Mouse (Mus musculus) cerebellum, postnatal 25 days (tissue): ENCODE measurements at regions not wholly inside any gene's neighbourhood (a gene's known extent, or its start where the extent isn't known, plus 50 kb on each side); places are given as distances from the start of the nearest gene placed in this dataset.
A peak's percentile ranks its signal among the peaks of the same experiment; 100 is the strongest.

Source experiments
- DNase-seq, 2 experiments: peaks; one replicate each; pipeline ENCODE4 v3.0.0; 2021; ENCODE audit warnings: mixed read lengths in 2 of 2

- DNase-seq, result no peak
These were observed 217.5 kb upstream of the Fggy start for GRCm38 (mm10) chr4:95339822-95340221.

- DNase-seq, result no peak
These were observed 216.4 kb upstream of the Fggy start for GRCm38 (mm10) chr4:95340926-95341325.

GRCm38 (mm10) chr4:95346722-95347197 is 210.5 kb upstream of the Fggy start:
- peak in 1 of 2 experiments; percentile 6 for DNase-seq

GRCm38 (mm10) chr4:95347436-95347835 is 209.9 kb upstream of the Fggy start:
- DNase-seq, result no peak

GRCm38 (mm10) chr4:95348405-95349123 is 208.7 kb upstream of the Fggy start:
- no peak for DNase-seq

- DNase-seq, result no peak
These were observed 203.4 kb upstream of the Fggy start for GRCm38 (mm10) chr4:95353894-95354319.

GRCm38 (mm10) chr4:95358674-95359073 is 198.6 kb upstream of the Fggy start:
- peak in 1 of 2 experiments; percentile 14 for DNase-seq

- DNase-seq, result no peak
These were observed 196.9 kb upstream of the Fggy start for GRCm38 (mm10) chr4:95360336-95360967.

- no peak for DNase-seq
These were observed 192.8 kb upstream of the Fggy start for GRCm38 (mm10) chr4:95364376-95365082.

- no peak for DNase-seq
These were observed 180.9 kb upstream of the Fggy start for GRCm38 (mm10) chr4:95376386-95376785.

GRCm38 (mm10) chr4:95377222-95378134 is 179.8 kb upstream of the Fggy start:
- no peak for DNase-seq

GRCm38 (mm10) chr4:95378645-95379044 is 178.7 kb upstream of the Fggy start:
- DNase-seq, result peak; percentile 18 to 19

GRCm38 (mm10) chr4:95383216-95383892 is 174.0 kb upstream of the Fggy start:
- no peak for DNase-seq

GRCm38 (mm10) chr4:95385552-95385951 is 171.8 kb upstream of the Fggy start:
- no peak for DNase-seq

GRCm38 (mm10) chr4:95386021-95386420 is 171.3 kb upstream of the Fggy start:
- no peak for DNase-seq

- no peak for DNase-seq
These were observed 168.8 kb upstream of the Fggy start for GRCm38 (mm10) chr4:95388556-95388955.

GRCm38 (mm10) chr4:95389647-95390046 is 167.7 kb upstream of the Fggy start:
- DNase-seq, result no peak

- no peak for DNase-seq
These were observed 166.8 kb upstream of the Fggy start for GRCm38 (mm10) chr4:95390549-95390948.

GRCm38 (mm10) chr4:95395746-95396145 is 161.6 kb upstream of the Fggy start:
- no peak for DNase-seq

GRCm38 (mm10) chr4:95398301-95398700 is 159.0 kb upstream of the Fggy start:
- no peak for DNase-seq

- no peak for DNase-seq
These were observed 155.0 kb upstream of the Fggy start for GRCm38 (mm10) chr4:95402273-95402672.

GRCm38 (mm10) chr4:95417075-95417474 is 140.2 kb upstream of the Fggy start:
- no peak for DNase-seq
